Mouse (Mus musculus) cerebellum, postnatal 36 days (tissue): ENCODE measurements at regions not wholly inside any gene's neighbourhood (a gene's known extent, or its start where the extent isn't known, plus 50 kb on each side); places are given as distances from the start of the nearest gene placed in this dataset.
A peak's percentile ranks its signal among the peaks of the same experiment; 100 is the strongest.

Experiments used
- DNase-seq, 2 experiments: peaks; one replicate each; pipeline ENCODE4 v3.0.0; 2021 to 2022; ENCODE audit warnings: mixed read lengths in 2 of 2

GRCm38 (mm10) chr4:137216908-137217497 lies 60.3 kb upstream of the Wnt4 start:
- no peak for DNase-seq

GRCm38 (mm10) chr4:137214573-137214972 lies 62.7 kb upstream of the Wnt4 start:
- DNase-seq: no peak

- DNase-seq: no peak
Observed at GRCm38 (mm10) chr4:137212846-137213245, 64.4 kb upstream of the Wnt4 start.

GRCm38 (mm10) chr4:137212106-137212505 lies 65.2 kb upstream of the Wnt4 start:
- no peak for DNase-seq

- DNase-seq: no peak
Observed at GRCm38 (mm10) chr4:137211288-137211687, 66.0 kb upstream of the Wnt4 start.

GRCm38 (mm10) chr4:137210525-137210924 lies 66.8 kb upstream of the Wnt4 start:
- no peak for DNase-seq

- DNase-seq: no peak
Observed at GRCm38 (mm10) chr4:137200968-137201367, 76.3 kb upstream of the Wnt4 start.

GRCm38 (mm10) chr4:137200426-137200825 lies 76.9 kb upstream of the Wnt4 start:
- DNase-seq: no peak

GRCm38 (mm10) chr4:137196491-137196974 lies 80.8 kb upstream of the Wnt4 start:
- no peak for DNase-seq

- no peak for DNase-seq
Observed at GRCm38 (mm10) chr4:137194106-137194505, 83.2 kb upstream of the Wnt4 start.

- DNase-seq: no peak
Observed at GRCm38 (mm10) chr4:137190625-137191024, 86.7 kb upstream of the Wnt4 start.

- DNase-seq: peak; percentile 37 to 47
Observed at GRCm38 (mm10) chr4:137189801-137190200, 87.5 kb upstream of the Wnt4 start.

- DNase-seq: peak; percentile 67 to 70
Observed at GRCm38 (mm10) chr4:137189058-137189457, 88.2 kb upstream of the Wnt4 start.

- no peak for DNase-seq
Observed at GRCm38 (mm10) chr4:137187592-137187991, 89.7 kb upstream of the Wnt4 start.

- DNase-seq: no peak
Observed at GRCm38 (mm10) chr4:137187051-137187450, 90.2 kb upstream of the Wnt4 start.

- no peak for DNase-seq
Observed at GRCm38 (mm10) chr4:137185001-137185400, 92.3 kb upstream of the Wnt4 start.

GRCm38 (mm10) chr4:137183181-137183850 lies 94.0 kb upstream of the Wnt4 start:
- DNase-seq: no peak

- DNase-seq: no peak
Observed at GRCm38 (mm10) chr4:137182547-137182946, 94.7 kb upstream of the Wnt4 start.

- DNase-seq: no peak
Observed at GRCm38 (mm10) chr4:137181252-137181651, 96.0 kb upstream of the Wnt4 start.

GRCm38 (mm10) chr4:137180083-137180482 lies 97.2 kb upstream of the Wnt4 start:
- no peak for DNase-seq

GRCm38 (mm10) chr4:137178833-137179232 lies 98.5 kb upstream of the Wnt4 start:
- DNase-seq: peak; percentile 55 to 64

- no peak for DNase-seq
Observed at GRCm38 (mm10) chr4:137164933-137165332, 112.4 kb upstream of the Wnt4 start.

GRCm38 (mm10) chr4:137164429-137164828 lies 112.9 kb upstream of the Wnt4 start:
- DNase-seq: peak; percentile 88 to 93

GRCm38 (mm10) chr4:137163962-137164361 lies 113.3 kb upstream of the Wnt4 start:
- DNase-seq: no peak

GRCm38 (mm10) chr4:137160526-137160925 lies 111.9 kb upstream of the Zbtb40 start:
- no peak for DNase-seq
